Mouse (Mus musculus): ENCODE data around the gene Nrxn1.

Gene Nrxn1

GRCm38 (mm10) chr17:91093042-91093080, at the start of gene Nrxn1:
Nrxn1 (minus strand) TSS chr17:91093071.
- no peak for DNase-seq

GRCm38 (mm10) chr17:91136859-91137258, 44.0 kb upstream of the Nrxn1 start:
- no peak for DNase-seq

- DNase-seq, result no peak
Measured at GRCm38 (mm10) chr17:91112880-91113628, 20.2 kb upstream of the Nrxn1 start.

- no peak for DNase-seq
Measured at GRCm38 (mm10) chr17:91112085-91112484, 19.2 kb upstream of the Nrxn1 start.

- peak; percentile 83 for DNase-seq
Measured at GRCm38 (mm10) chr17:91093081-91093875, 407 bp upstream of the Nrxn1 start.

GRCm38 (mm10) chr17:91092421-91093041, 340 bp downstream of the Nrxn1 start:
- DNase-seq, result peak; percentile 87 to 91

- peak; percentile 52 to 61 for DNase-seq
Measured at GRCm38 (mm10) chr17:91090631-91091030, 2.2 kb downstream of the Nrxn1 start.

- peak; percentile 12 to 13 for DNase-seq
Measured at GRCm38 (mm10) chr17:91088991-91089390, 3.9 kb downstream of the Nrxn1 start.

- peak; percentile 8 to 22 for DNase-seq
Measured at GRCm38 (mm10) chr17:91088037-91088715, 4.7 kb downstream of the Nrxn1 start.

- peak in 1 of 2 experiments; percentile 12 for DNase-seq
Measured at GRCm38 (mm10) chr17:91086412-91086811, 6.5 kb downstream of the Nrxn1 start.

- DNase-seq, result peak in 1 of 2 experiments; percentile 10
Measured at GRCm38 (mm10) chr17:91085416-91085815, 7.5 kb downstream of the Nrxn1 start.

GRCm38 (mm10) chr17:91079096-91079495, 13.8 kb downstream of the Nrxn1 start:
- DNase-seq, result no peak

GRCm38 (mm10) chr17:91074780-91075179, 18.1 kb downstream of the Nrxn1 start:
- DNase-seq, result no peak

GRCm38 (mm10) chr17:91033466-91033865, 59.4 kb downstream of the Nrxn1 start:
- DNase-seq, result no peak

- DNase-seq, result no peak
Measured at GRCm38 (mm10) chr17:91025061-91025623, 67.7 kb downstream of the Nrxn1 start.

GRCm38 (mm10) chr17:91007385-91008089, 85.3 kb downstream of the Nrxn1 start:
- DNase-seq, result no peak

GRCm38 (mm10) chr17:91000389-91000788, 92.5 kb downstream of the Nrxn1 start:
- DNase-seq, result no peak

- peak; percentile 38 to 41 for DNase-seq
Measured at GRCm38 (mm10) chr17:90999667-91000154, 93.2 kb downstream of the Nrxn1 start.

GRCm38 (mm10) chr17:90997714-90998113, 95.2 kb downstream of the Nrxn1 start:
- DNase-seq, result no peak

- DNase-seq, result peak; percentile 19 to 26
Measured at GRCm38 (mm10) chr17:90995436-90995835, 97.4 kb downstream of the Nrxn1 start.

- DNase-seq, result no peak
Measured at GRCm38 (mm10) chr17:90994247-90994646, 98.6 kb downstream of the Nrxn1 start.

GRCm38 (mm10) chr17:90990747-90991146, 102.1 kb downstream of the Nrxn1 start:
- DNase-seq, result no peak

All from cerebellum, postnatal 10 days (tissue).